Mouse (Mus musculus) thymus, postnatal 36 days (tissue): ENCODE results near the gene Spg21.

Experiments used
- DNase-seq, 2 experiments: peaks; one replicate each; pipeline ENCODE4 v3.0.0; 2022; ENCODE audit warnings: mixed read lengths in 2 of 2

Spg21 gene

GRCm38 (mm10) chr9:65480071-65480470 is 19.3 kb downstream of the Spg21 start:
- no peak for DNase-seq

GRCm38 (mm10) chr9:65491476-65491875 is 30.7 kb downstream of the Spg21 start:
- DNase-seq: no peak

DNA sequence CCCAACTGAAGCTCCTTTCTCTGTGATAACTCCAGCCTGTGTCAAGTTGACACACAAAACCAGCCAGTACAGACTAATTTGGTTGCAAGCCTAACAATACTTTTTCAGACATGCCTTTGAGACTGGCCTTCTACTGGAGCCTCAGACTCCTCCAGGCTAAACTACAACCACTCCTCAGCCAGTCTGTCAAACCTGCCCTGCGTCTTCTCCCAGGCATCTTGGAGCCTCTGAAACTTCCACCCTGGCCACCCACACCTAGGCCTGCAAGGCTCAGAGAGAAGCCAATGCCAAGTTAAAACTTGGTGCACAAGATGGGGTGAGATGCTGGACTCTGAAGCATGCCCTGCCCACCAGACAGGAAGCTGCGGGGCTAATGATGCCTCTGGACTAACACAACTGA is 31.6 kb downstream of the Spg21 start:
- no peak for DNase-seq

GRCm38 (mm10) chr9:65492851-65493250 is 32.1 kb downstream of the Spg21 start:
- no peak for DNase-seq

DNA sequence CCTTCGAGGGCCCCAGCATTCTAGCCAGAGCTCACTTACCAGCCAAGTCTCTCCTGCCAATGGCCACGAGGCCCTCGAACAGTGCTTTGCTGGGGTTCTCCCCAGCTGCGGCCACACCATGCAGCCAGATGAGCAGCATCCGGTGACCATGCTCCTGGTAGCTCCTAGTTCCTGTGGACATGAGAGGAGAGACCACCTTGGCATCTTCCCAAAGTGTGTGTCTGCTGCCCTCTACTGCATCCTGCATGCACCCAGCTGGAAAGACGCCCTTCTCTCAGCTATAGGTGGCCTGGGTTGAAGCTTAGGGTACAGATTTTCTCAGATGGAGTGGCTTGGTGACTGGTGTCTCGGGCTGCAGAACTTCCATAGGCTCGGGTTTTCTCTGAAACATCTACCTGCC is 41.4 kb downstream of the Spg21 start:
- no peak for DNase-seq

DNA sequence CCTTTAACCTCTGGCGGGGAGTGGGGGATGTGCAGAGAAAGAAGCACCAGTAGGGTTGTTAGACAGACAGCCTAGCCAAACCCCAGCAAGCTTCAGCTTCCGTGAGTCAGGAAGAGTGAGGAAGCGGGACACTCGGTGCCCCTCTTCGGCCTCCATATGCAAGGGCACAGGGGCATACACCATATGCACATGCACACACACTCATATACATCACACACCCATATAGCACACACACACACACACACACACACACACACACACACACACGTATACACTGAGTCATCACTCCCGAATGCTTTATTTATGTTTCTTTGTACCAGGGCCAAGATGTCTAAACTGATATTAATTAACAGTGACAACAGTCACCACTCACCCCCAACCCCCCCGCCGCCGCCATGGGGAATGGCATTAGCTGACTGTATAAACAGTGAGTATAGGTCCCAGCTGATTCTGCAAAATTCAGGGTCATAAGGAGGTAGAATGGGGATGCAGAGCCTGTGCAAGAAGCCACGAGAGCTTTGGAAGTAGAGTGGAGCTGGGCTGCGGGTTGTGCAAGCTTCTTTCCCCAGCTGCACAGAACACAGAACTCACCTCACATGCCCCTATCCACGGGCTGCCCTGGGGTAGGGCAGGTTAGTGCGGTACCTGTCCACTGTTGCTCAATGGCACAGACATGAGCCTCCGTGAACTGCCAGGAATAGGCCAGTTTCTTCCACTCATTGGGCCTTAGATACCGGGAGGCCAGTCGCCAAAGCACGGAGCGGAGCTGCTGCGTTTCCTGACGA is 42.2 kb downstream of the Spg21 start:
- no peak for DNase-seq

DNA sequence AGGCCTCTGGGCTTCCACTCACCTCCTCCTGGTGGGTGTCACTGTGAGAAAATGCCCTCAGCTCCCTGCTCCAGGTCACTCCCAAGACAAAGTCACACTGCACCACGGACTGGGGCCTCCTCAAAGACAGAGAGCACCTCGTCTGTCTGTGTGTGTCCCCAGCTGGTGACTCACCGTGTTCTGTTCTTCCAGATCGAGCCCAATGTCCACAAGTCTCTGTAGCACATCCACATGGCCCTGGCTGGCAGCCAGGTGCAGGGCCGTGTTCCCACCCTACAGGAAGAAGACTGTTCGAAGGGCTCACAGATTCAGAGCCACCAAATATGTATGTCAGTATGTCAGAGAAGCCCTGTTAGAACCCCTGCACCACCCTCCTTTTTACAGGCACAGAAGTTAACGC is 47.7 kb downstream of the Spg21 start:
- no peak for DNase-seq

DNA sequence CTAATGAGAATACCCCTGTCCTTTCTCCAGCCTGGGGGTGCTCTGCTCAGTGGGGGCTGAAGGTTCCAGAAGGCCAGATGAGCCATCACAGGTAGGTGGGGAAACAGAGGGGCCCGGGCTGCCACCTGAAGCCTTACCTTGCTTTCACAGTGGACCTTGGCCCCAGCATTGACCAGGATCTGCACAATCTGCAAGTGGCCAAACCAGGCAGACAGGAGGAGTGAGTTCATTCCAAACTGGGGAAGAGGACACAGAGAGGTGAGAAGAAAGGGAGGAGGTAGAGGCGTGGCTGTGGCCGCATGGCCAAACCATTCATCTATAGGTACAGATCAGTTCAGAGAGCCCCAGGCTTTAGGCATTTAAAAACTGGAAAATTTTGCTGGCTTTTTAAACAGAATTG is 51.8 kb downstream of the Spg21 start:
- no peak for DNase-seq

- no peak for DNase-seq
Measured at GRCm38 (mm10) chr9:65514431-65514830, 53.7 kb downstream of the Spg21 start.

GRCm38 (mm10) chr9:65514851-65515261 is 54.1 kb downstream of the Spg21 start:
- no peak for DNase-seq

DNA sequence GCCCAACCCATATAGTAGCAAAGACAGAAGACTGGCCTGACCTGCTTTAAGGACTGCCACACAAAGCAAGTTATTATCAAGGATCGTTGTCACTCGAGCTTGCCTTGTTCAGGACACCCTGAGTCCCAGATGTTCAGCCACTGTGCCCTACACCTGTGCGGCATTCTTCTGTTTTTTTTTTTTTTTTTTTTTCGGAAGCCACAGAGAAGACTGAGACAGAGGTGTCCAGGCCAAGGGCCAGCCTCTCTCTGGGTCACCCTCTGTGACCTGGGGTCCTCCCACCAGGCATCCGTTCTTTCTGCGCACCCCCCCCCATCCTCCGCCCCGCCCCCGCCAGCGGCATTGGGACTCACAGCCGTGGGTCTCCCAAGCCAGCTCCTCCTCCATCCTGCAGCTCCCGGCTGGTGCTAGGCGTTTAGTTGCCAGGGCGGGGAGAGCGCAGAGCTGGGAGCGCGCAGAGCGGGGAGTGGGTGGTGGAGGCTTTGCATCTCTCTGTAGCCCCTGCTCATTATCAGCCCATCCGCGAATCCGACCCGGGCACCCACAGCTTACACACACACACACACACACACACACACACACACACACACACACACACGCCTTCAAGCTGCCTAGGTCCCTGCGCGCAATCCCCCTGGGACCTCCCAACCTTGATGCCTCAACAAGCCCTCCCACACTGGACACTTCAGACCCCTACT is 59.2 kb downstream of the Spg21 start, which contains the start of gene Ankdd1a:
Gene Ankdd1a (minus strand): TSS at position 387 of the 698 bp plus-strand sequence.
- DNase-seq: no peak

DNA sequence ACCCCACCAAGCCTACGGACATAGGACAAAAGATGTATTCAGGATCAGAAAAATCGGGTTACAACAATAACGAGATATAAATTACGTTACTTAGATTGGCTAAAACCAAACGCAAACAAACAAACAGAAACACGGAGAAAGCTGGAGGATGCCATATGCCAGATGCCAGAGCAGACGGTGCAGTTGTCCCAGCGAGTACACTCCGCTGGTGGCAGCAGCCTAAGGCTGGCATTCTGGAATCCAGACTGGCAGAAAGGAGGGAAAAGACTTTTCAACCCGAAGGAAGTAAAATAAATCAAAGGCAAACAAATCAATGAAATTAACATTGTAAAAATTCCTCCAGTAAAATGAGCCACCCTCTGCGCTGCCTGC is 59.7 kb downstream of the Spg21 start:
- DNase-seq: no peak

DNA sequence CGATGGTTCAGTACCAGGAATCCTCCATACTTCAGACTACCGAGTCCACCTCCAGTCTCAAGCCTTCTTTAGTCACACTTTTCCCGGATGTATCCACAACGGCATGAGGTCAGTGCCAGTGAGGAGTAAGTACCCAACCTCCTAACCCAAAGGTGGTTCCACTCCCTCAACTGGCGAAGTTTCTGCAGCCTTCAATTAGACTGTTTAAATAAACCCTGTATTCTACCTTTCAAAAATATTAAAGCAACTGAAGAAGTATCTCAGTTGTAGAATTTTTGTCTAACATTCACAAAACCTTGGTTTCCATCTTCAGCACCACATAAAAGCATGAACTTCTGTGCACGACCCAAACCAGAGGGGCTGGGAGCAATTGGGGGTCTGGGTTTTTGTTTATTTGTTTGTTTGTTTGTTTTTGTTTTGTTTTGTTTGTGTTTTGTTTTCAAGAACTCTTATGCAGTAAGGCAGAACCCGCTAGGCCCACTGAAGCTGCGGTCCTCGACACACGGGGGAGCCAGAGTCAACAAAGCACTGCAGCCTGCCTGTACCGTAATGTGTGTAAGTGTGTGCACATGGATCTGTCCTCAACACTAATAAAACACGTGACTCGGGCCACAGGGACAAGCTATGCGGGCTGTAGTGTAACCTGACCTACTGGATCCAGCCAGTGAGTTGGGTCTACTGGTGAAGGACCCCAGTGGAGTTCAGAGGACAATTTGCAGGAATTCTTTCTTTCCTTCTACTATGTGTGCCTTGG is 63.0 kb downstream of the Spg21 start:
- DNase-seq: peak; percentile 78 to 82

GRCm38 (mm10) chr9:65525445-65526195 is 64.9 kb downstream of the Spg21 start:
- DNase-seq: no peak

- no peak for DNase-seq
Measured at GRCm38 (mm10) chr9:65528417-65529038, 67.8 kb downstream of the Spg21 start.

DNA sequence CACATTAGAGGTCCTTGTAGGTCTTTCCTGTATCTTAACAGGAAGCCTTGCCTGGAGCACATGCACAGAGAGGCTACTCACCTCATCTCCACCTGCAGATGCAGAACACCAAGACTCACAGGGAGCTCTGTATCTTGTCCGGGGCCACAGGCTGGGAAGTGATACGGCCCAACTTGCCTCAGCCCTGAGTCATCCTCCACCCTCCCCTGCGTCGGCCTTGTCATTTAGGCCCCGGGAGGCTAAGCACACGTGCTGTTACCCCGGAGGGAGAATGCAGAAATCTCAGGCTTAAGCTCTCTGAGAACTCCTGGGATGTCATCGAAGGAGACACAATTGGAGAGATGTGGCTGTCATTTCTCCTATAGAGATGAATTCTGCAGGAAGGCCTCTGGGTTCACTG is 68.9 kb downstream of the Spg21 start:
- DNase-seq: no peak

- no peak for DNase-seq
Measured at GRCm38 (mm10) chr9:65531283-65531682, 70.5 kb downstream of the Spg21 start.

- DNase-seq: no peak
Measured at GRCm38 (mm10) chr9:65532986-65533385, 72.2 kb downstream of the Spg21 start.

DNA sequence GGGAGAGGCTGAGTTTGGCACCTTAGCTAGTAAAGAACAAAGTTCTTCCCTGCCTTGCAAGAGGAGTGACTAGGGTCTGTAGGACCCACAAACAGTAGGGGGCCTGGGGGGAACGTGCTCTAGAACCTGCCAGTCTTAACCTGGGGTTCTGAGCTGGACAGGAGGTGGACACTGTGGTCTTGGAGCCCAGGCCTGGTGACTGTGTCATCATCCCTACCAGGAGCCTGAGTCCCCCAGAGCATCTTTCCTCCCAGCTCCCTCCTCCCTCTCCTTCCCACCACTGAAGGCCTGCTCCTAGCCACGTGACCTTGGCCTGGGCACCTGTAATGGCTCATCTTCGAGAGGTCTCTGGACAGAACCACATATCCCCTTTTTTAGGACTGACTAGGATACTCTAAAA is 73.4 kb downstream of the Spg21 start:
- no peak for DNase-seq

- peak; percentile 67 to 75 for DNase-seq
Measured at GRCm38 (mm10) chr9:65535191-65535722, 74.5 kb downstream of the Spg21 start.

DNA sequence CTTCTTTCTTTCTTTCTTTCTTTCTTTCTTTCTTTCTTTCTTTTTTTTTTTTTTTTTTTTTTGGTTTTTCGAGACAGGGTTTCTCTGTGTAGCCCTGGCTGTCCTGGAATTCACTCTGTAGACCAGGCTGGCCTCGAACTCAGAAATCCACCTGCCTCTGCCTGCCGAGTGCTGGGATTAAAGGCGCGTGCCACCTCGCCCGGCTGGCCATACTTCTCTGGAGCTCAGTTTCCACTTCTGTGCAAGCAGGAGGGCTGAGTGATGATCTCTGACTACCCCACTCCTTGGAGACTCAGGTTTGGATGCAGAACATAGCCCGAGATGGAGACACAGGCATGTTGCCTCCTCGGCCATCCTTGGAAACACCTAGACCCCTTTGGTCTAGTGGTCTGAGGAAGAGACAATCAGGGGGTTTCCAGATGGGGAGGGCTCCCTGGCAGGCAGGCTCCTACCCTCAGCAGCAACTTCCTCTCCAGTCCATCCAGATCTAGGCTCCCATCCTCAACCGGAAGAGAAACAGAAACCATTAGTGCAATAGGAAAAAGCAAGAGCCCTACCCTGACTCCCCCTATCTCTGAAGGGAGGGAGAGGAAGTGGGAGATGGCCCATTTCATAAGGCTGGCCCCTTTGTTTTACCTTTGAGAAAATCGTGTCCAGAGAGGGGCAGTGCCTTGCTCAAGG is 75.2 kb downstream of the Spg21 start:
- peak; percentile 32 to 40 for DNase-seq
